Mouse (Mus musculus) embryo, embryonic 9.5 days (tissue): Measurements from ENCODE around the gene Zbtb37.

ENCODE experiments used
- DNase-seq: peaks from one replicate; pipeline ENCODE4 v3.0.0-alpha.2; 2017; ENCODE audit errors: extremely low spot score

Zbtb37 gene

DNA sequence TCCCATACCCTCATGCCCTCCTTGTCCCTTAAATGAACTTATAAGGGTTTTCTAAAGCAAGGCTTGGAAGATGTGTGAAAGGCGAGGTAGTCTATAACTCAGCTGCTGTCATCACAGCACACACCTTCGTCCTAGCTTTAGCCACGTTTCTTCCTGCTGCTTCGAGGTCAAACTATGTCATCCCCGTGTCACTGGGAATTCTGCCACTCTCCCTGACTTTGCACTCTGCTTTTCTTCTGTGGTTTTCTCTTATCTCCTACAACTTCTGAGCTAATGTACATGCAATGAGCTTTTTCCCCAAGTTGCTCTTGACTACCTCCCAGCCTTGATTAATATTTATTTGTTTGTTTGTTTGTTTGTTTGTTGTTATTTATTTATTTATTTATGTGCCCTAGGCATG, 54.6 kb downstream of the Zbtb37 start:
- no peak for DNase-seq

DNA sequence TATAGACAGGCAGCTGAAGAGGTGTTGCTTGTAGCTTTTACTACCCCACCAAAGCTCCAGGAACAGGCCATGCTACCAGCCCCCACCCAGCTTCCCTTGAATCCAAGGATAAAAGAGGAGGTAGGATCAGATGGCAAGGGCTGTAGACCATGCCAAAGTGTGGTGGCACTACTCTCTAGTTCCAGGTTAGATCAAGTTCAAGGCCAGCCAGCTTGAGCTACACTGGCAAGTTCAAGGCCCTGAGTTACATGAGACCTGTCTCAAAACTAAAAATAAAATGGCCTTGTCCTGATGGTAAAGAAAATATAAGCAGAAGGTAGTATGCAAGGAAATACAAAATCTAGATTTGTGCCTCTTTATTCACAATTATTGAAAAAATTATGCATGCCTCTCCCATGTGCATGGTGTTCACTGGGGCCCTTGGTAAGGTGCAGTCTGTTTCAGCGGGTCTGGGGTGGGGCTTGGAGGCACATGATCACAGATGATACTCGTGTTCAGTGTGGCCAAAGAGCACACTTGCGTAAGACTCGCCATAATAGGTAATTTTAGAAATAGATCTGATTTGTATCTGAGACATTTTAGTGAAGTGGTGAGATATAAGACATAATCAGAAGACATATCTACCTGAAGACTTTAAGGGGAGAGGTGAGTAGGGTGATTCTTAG, 56.4 kb downstream of the Zbtb37 start, which contains the start of gene Serpinc1:
Gene Serpinc1 (plus strand): TSS at position 515 of the 665 bp plus-strand sequence.
- no peak for DNase-seq

DNA sequence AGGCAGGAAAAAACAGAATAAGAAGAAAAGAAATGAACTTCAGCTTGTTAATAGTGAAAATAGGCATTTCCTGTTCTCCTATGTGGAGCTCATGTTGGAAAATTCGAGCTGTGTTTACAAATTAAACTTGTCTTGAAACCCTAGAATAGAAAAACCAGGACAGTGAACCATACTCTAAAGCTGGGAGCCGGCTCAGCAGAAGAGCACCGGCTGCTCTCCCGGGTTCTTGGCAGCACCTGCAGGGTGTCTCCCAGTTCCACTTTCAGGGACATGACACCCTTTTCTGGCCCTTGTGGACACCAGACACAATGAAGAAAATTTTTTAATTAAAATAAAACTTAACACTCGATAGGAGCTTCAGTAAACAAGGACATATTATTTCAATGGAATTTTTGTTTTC, 66.0 kb downstream of the Zbtb37 start:
- no peak for DNase-seq

DNA sequence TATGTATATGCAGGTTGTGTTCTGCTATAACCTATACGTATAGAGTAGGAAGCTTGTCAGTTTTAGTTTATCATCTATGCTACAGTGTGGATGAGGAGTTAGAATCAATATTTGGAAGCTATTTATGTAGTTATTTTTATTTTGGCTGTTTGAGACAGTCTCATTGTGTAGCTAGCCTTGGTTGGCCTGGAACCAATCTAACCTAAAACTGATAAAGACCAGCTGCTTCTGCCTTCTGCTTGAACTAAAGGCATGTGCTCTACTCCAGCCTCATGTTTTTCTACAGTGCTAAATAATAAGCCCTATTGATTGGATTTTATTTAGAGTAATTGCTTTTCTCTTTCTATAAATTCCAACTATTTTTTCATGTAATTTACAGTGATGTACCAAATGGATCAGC, 67.4 kb downstream of the Zbtb37 start:
- DNase-seq, result no peak

DNA sequence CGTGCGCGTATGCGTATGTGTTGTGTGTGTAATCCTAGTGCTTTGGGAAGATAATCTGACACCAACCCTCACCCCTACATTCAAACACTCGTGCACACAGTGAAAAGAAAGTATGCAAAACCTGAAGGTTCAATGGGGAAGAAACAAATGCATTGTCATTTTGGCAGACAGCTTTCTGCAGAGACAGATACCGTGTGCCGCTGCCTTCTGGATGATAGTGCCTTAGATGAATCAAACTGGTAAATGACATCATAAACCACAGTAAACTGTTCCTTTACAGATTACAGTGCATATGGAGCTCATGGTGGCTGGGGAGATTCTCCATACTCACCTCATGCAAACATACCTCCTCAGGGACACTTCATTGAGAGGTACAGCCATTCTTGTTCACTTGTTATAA, 71.5 kb downstream of the Zbtb37 start:
- no peak for DNase-seq
